Mouse (Mus musculus) heart, embryonic 15.5 days (tissue): Measurements from ENCODE around the gene Itga9. TPM values are rescaled to one million over a fixed set of nuclear protein-coding genes. Genes with fewer than 3 reads are reported as not detected.

Source experiments
- ATAC-seq: fragments of 200-750 bp; cut with Nextera tagmentation; replicated peaks from 2 replicates; pipeline ENCODE4 v1.8.0; 2017; ENCODE audit warnings: low read depth, moderate TSS enrichment; ENCODE audit not compliant: insufficient number of reproducible peaks, insufficient read depth, low FRiP score
- H3K27ac ChIP-seq: fragments of 300-500 bp; sonication (generic); 2 replicates; pipeline ENCODE4 v1.5.1; 2015; ENCODE audit warnings: mild to moderate bottlenecking, inconsistent platforms
- H3K27me3 ChIP-seq: fragments of 300-500 bp; sonication (generic); 2 replicates; pipeline ENCODE4 v1.6.1; 2015; ENCODE audit warnings: inconsistent platforms
- H3K36me3 ChIP-seq: fragments of 300-500 bp; sonication (generic); 2 replicates; pipeline ENCODE4 v1.6.1; 2015; ENCODE audit warnings: mild to moderate bottlenecking, inconsistent platforms
- H3K4me1 ChIP-seq: fragments of 300-500 bp; sonication (generic); replicated peaks from 2 replicates; pipeline ENCODE4 v1.6.1; 2015; ENCODE audit warnings: inconsistent platforms
- H3K4me2 ChIP-seq: fragments of 300-500 bp; sonication (generic); 2 replicates; pipeline ENCODE4 v1.6.1; 2015; ENCODE audit warnings: inconsistent platforms, mild to moderate bottlenecking, moderate library complexity
- H3K4me3 ChIP-seq: fragments of 300-500 bp; sonication (generic); 2 replicates; pipeline ENCODE4 v1.5.1; 2015; ENCODE audit warnings: mild to moderate bottlenecking, inconsistent platforms
- H3K9ac ChIP-seq: fragments of 300-500 bp; sonication (generic); 2 replicates; pipeline ENCODE4 v1.6.1; 2015; ENCODE audit warnings: mild to moderate bottlenecking, inconsistent platforms
- H3K9me3 ChIP-seq: fragments of 300-500 bp; sonication (generic); replicated peaks from 2 replicates; pipeline ENCODE4 v1.6.1; 2016; ENCODE audit warnings: inconsistent platforms
- WGBS: fragments of 180-500 bp; shearing (Covaris S2); methylation state at CpG from one replicate; pipeline ENCODE4 v1.1.7; 2015; ENCODE audit warnings: mixed read lengths; 5-methylcytosine and 5-hydroxymethylcytosine counted together
- polyA plus RNA-seq: library from polyadenylated mRNA; unstranded; fragments of >200 nt; fragmentation: Nextera tagmentation; extraction: Ambion mirVana; gene quantifications from 2 replicates; pipeline ENCODE4 v1.2.1, GENCODE M21; 2015

Gene Itga9
- polyA plus RNA-seq, 1 experiment from 2014 or later: 12.0 TPM

- 71% methylated on average over 7 of the region's 7 CpGs for WGBS
- ATAC-seq: no peak
- Histone ChIP-seq H3K9me3 (no peaks in the 10 kb centered on the region), H3K27ac (no peak overlapping the region), H3K4me2 (no peak overlapping the region), H3K4me3 (no peak overlapping the region), H3K27me3 (no peaks in the 10 kb centered on the region), H3K36me3 (0 out of 2 replicates have a peak, but pooled peaks cover 3% of the 10 kb centered on the region), H3K9ac (no peak overlapping the region), H3K4me1 (peaks cover 19% of the 10 kb centered on the region)
These were observed 274.9 kb downstream of the Itga9 start for GRCm38 (mm10) chr9:118881281-118881945.

- ATAC-seq: no peak
These were observed 275.4 kb downstream of the Itga9 start for GRCm38 (mm10) chr9:118881946-118882284.

GRCm38 (mm10) chr9:118883150-118883549 is 276.7 kb downstream of the Itga9 start:
- Histone ChIP-seq H3K27me3 (no peaks in the 10 kb centered on the region), H3K9me3 (no peaks in the 10 kb centered on the region), H3K4me3 (no peak overlapping the region), H3K4me2 (no peak overlapping the region), H3K4me1 (0 out of 2 replicates have a peak, but pooled peaks cover 6% of the 10 kb centered on the region), H3K9ac (no peak overlapping the region), H3K36me3 (0 out of 2 replicates have a peak, but pooled peaks cover 3% of the 10 kb centered on the region), H3K27ac (no peak overlapping the region)
- ATAC-seq: no peak
- WGBS: 86% methylated on average over 7 of the region's 7 CpGs

More at GRCm38 (mm10) chr9:118881946-118882284, 275.4 kb downstream of the Itga9 start:
- Histone ChIP-seq H3K36me3 (0 out of 2 replicates have a peak, but pooled peaks cover 3% of the 10 kb centered on the region), H3K4me3 (no peak overlapping the region), H3K9me3 (no peaks in the 10 kb centered on the region), H3K4me2 (no peak overlapping the region), H3K4me1 (peaks cover 17% of the 10 kb centered on the region), H3K27me3 (no peaks in the 10 kb centered on the region), H3K9ac (no peak overlapping the region), H3K27ac (no peak overlapping the region)
- WGBS: 74% methylated on average over 6 of the region's 6 CpGs

GRCm38 (mm10) chr9:118885785-118886184 is 279.3 kb downstream of the Itga9 start:
- H3K36me3 ChIP-seq: 0 out of 2 replicates have a peak, but pooled peaks cover 3% of the 10 kb centered on the region
- no peaks in the 10 kb centered on the region for H3K27me3 ChIP-seq
- no peaks in the 10 kb centered on the region for H3K9me3 ChIP-seq
- whole genome bisulfite sequencing: 63% methylated on average over 6 of the region's 6 CpGs
- H3K4me3 ChIP-seq: no peak overlapping the region
- no peak for ATAC-seq
- no peak overlapping the region for H3K27ac ChIP-seq
- peaks cover 8% of the 10 kb centered on the region for H3K4me1 ChIP-seq
- no peak overlapping the region for H3K9ac ChIP-seq
- no peak overlapping the region for H3K4me2 ChIP-seq

- no peaks in the 10 kb centered on the region for H3K9me3 ChIP-seq
- no peak overlapping the region for H3K27ac ChIP-seq
- H3K9ac ChIP-seq: no peak overlapping the region
- 74% methylated on average over 7 of the region's 7 CpGs for WGBS
- no peak overlapping the region for H3K4me3 ChIP-seq
- no peak overlapping the region for H3K4me2 ChIP-seq
- H3K36me3 ChIP-seq: 0 out of 2 replicates have a peak, but pooled peaks cover 3% of the 10 kb centered on the region
- H3K4me1 ChIP-seq: peaks cover 12% of the 10 kb centered on the region
- ATAC-seq: 0 out of 2 replicates have a peak, but pooled peaks have one; percentile 27
- no peaks in the 10 kb centered on the region for H3K27me3 ChIP-seq
These were observed 280.7 kb downstream of the Itga9 start for GRCm38 (mm10) chr9:118887201-118887600.

- H3K4me2 ChIP-seq: no peak overlapping the region
- no peaks in the 10 kb centered on the region for H3K9me3 ChIP-seq
- H3K27me3 ChIP-seq: no peaks in the 10 kb centered on the region
- 0 out of 2 replicates have a peak, but pooled peaks cover 3% of the 10 kb centered on the region for H3K36me3 ChIP-seq
- H3K4me1 ChIP-seq: peaks cover 12% of the 10 kb centered on the region
- no peak overlapping the region for H3K4me3 ChIP-seq
- H3K27ac ChIP-seq: no peak overlapping the region
- ATAC-seq: no peak
- WGBS: 90% methylated on average over 8 of the region's 8 CpGs
- no peak overlapping the region for H3K9ac ChIP-seq
These were observed 281.2 kb downstream of the Itga9 start for GRCm38 (mm10) chr9:118887734-118888133.

GRCm38 (mm10) chr9:118890149-118890548 is 283.7 kb downstream of the Itga9 start:
- Histone ChIP-seq H3K4me1 (peaks cover 12% of the 10 kb centered on the region), H3K27ac (no peak overlapping the region), H3K4me3 (no peak overlapping the region), H3K27me3 (no peaks in the 10 kb centered on the region), H3K4me2 (no peak overlapping the region), H3K36me3 (no peaks in the 10 kb centered on the region), H3K9ac (no peak overlapping the region), H3K9me3 (no peaks in the 10 kb centered on the region)
- ATAC-seq: no peak
- 77% methylated on average over 4 of the region's 4 CpGs for WGBS

GRCm38 (mm10) chr9:118890645-118891044 is 284.2 kb downstream of the Itga9 start:
- H3K4me2 ChIP-seq: no peak overlapping the region
- H3K27ac ChIP-seq: no peak overlapping the region
- H3K4me1 ChIP-seq: peaks cover 12% of the 10 kb centered on the region
- ATAC-seq: no peak
- H3K36me3 ChIP-seq: no peaks in the 10 kb centered on the region
- H3K4me3 ChIP-seq: no peak overlapping the region
- H3K9ac ChIP-seq: no peak overlapping the region
- H3K9me3 ChIP-seq: no peaks in the 10 kb centered on the region
- H3K27me3 ChIP-seq: no peaks in the 10 kb centered on the region
- 38% methylated on average over 2 of the region's 2 CpGs for WGBS

GRCm38 (mm10) chr9:118891068-118891467 is 284.6 kb downstream of the Itga9 start:
- no peaks in the 10 kb centered on the region for H3K36me3 ChIP-seq
- H3K4me1 ChIP-seq: peaks cover 12% of the 10 kb centered on the region
- H3K9me3 ChIP-seq: no peaks in the 10 kb centered on the region
- no peak overlapping the region for H3K4me3 ChIP-seq
- no peak overlapping the region for H3K9ac ChIP-seq
- 79% methylated on average over 6 of the region's 6 CpGs for WGBS
- H3K4me2 ChIP-seq: no peak overlapping the region
- H3K27me3 ChIP-seq: no peaks in the 10 kb centered on the region
- H3K27ac ChIP-seq: peak overlapping the region; percentile 39; the same call in 1 of the 2 replicates
- no peak for ATAC-seq

- H3K27ac ChIP-seq: peak overlapping the region; percentile 39; the same call in 1 of the 2 replicates
- ATAC-seq: no peak
- 71% methylated on average over 9 of the region's 9 CpGs for WGBS
These were observed 285.1 kb downstream of the Itga9 start for GRCm38 (mm10) chr9:118891593-118891992.

GRCm38 (mm10) chr9:118895101-118895500 is 288.6 kb downstream of the Itga9 start:
- H3K4me2 ChIP-seq: no peak overlapping the region
- H3K9ac ChIP-seq: no peak overlapping the region
- WGBS: 70% methylated on average over 2 of the region's 2 CpGs
- H3K9me3 ChIP-seq: no peaks in the 10 kb centered on the region
- no peak overlapping the region for H3K27ac ChIP-seq
- no peaks in the 10 kb centered on the region for H3K36me3 ChIP-seq
- H3K4me3 ChIP-seq: no peak overlapping the region
- peaks cover 12% of the 10 kb centered on the region for H3K4me1 ChIP-seq
- H3K27me3 ChIP-seq: no peaks in the 10 kb centered on the region
- no peak for ATAC-seq

More at GRCm38 (mm10) chr9:118891593-118891992, 285.1 kb downstream of the Itga9 start:
- no peak overlapping the region for H3K9ac ChIP-seq
- no peaks in the 10 kb centered on the region for H3K36me3 ChIP-seq
- no peak overlapping the region for H3K4me3 ChIP-seq
- peaks cover 12% of the 10 kb centered on the region for H3K4me1 ChIP-seq
- no peaks in the 10 kb centered on the region for H3K9me3 ChIP-seq
- H3K4me2 ChIP-seq: no peak overlapping the region
- no peaks in the 10 kb centered on the region for H3K27me3 ChIP-seq

GRCm38 (mm10) chr9:118900677-118901076 is 294.2 kb downstream of the Itga9 start:
- 59% methylated on average over 2 of the region's 2 CpGs for WGBS
- H3K27me3 ChIP-seq: no peaks in the 10 kb centered on the region
- H3K4me2 ChIP-seq: no peak overlapping the region
- no peak for ATAC-seq
- H3K9ac ChIP-seq: no peak overlapping the region
- no peak overlapping the region for H3K4me3 ChIP-seq
- H3K9me3 ChIP-seq: no peaks in the 10 kb centered on the region
- H3K36me3 ChIP-seq: no peaks in the 10 kb centered on the region
- H3K27ac ChIP-seq: no peak overlapping the region
- no peaks in the 10 kb centered on the region for H3K4me1 ChIP-seq
